8 mouse cellular contexts compared by ENCODE assay signal in the genomic region with DNA sequence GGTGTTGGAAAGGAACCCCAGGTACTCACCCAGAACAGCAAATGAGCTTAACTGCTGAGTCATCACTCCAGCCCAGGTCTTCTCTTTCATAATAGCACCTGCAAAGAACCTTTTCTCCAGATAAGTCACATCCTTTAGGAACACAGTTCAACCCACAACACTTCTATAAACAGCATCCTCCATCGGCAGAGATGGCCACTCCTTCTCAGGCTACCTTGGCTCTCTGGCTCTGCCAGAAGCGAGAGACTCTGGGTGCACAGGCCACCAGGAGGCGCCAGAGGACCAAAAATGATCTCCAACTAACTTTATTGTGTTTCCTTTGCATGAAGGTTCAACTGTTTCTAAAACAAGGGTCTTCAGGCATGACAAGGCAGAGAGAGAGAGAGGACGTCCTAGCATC. TPM values are rescaled to one million over a fixed set of nuclear protein-coding genes. Genes with fewer than 3 reads are reported as not detected.
DNase-seq lines count a peak whose midpoint lies in the region; ATAC-seq and TF ChIP-seq lines count a peak whose summit lies in the region.

No protein-coding gene starts in this region.

- DNase-seq in heart, adult 18-20 months: peak; percentile 70 to 94
- no peak for DNase-seq in heart, adult 11 months
- peak; percentile 77 for DNase-seq in c-Kit-positive CD71-positive TER-119-positive erythroid progenitor cells, embryonic 14.5 days (ENCODE audit: low spot score)
- DNase-seq in forebrain, embryonic 14.5 days (ENCODE audit: low spot score): peak; percentile 91
- DNase-seq in hindbrain, embryonic 14.5 days (ENCODE audit: low spot score): peak; percentile 95
- DNase-seq in left cerebral cortex, adult 2 months (ENCODE audit: extremely low spot score in 1 of 2, low spot score in 2 of 2): peak; percentile 85 to 90
- peak; percentile 93 for DNase-seq in midbrain, embryonic 14.5 days
- peak; percentile 81 to 90 for DNase-seq in spleen, postnatal 10 days (ENCODE audit: low spot score in 2 of 2)

- no peaks in the 10 kb centered on the region for H3K27me3 ChIP-seq in forebrain, embryonic 14.5 days (replicated peaks; ENCODE audit: control insufficient read depth, insufficient read depth, low read length)
- H3K27me3 ChIP-seq in hindbrain, embryonic 14.5 days (ENCODE audit: control insufficient read depth, insufficient read depth, low read length): no peaks in the 10 kb centered on the region; the same call in 1 of the 2 replicates
- H3K27me3 ChIP-seq in midbrain, embryonic 14.5 days (ENCODE audit: control insufficient read depth, insufficient read depth, low read length): no peaks in the 10 kb centered on the region

- no peak overlapping the region for H3K27ac ChIP-seq in forebrain, embryonic 14.5 days (ENCODE audit: low read depth, low read length)
- H3K27ac ChIP-seq in hindbrain, embryonic 14.5 days: no peak overlapping the region
- H3K27ac ChIP-seq in left cerebral cortex, adult 2 months: peak overlapping the region; percentile 38
- no peak overlapping the region for H3K27ac ChIP-seq in midbrain, embryonic 14.5 days (replicated peaks; ENCODE audit: low read depth, low read length)

- intact Hi-C loops in left cerebral cortex, adult 2 months (cut with DNase I): loop anchor here (1.0 to 5.0 kb wide), 3 partner anchors 43 to 557 kb away; no protein-coding TSS in a partner anchor

- no peak overlapping the region for H3K4me2 ChIP-seq in forebrain, embryonic 14.5 days (ENCODE audit: low read length)
- no peak overlapping the region for H3K4me2 ChIP-seq in hindbrain, embryonic 14.5 days (replicated peaks)
- no peak overlapping the region for H3K4me2 ChIP-seq in midbrain, embryonic 14.5 days (ENCODE audit: low read length)

- H3K4me1 ChIP-seq in forebrain, embryonic 14.5 days (ENCODE audit: control insufficient read depth, insufficient read depth, low read length): peaks cover 2% of the 10 kb centered on the region; the same call in 1 of the 2 replicates
- no peaks in the 10 kb centered on the region for H3K4me1 ChIP-seq in hindbrain, embryonic 14.5 days (replicated peaks; ENCODE audit: control insufficient read depth, insufficient read depth, low read length)
- H3K4me1 ChIP-seq in midbrain, embryonic 14.5 days (ENCODE audit: control insufficient read depth, insufficient read depth, low read length): no peaks in the 10 kb centered on the region

- no peak overlapping the region for H3K9ac ChIP-seq in forebrain, embryonic 14.5 days (ENCODE audit: low read length)
- H3K9ac ChIP-seq in hindbrain, embryonic 14.5 days: no peak overlapping the region
- H3K9ac ChIP-seq in midbrain, embryonic 14.5 days (replicated peaks; ENCODE audit: low read length): no peak overlapping the region

- no peaks in the 10 kb centered on the region for H3K36me3 ChIP-seq in forebrain, embryonic 14.5 days (ENCODE audit: control insufficient read depth, insufficient read depth, low read length)
- H3K36me3 ChIP-seq in hindbrain, embryonic 14.5 days (replicated peaks; ENCODE audit: control insufficient read depth, insufficient read depth): no peaks in the 10 kb centered on the region
- H3K36me3 ChIP-seq in midbrain, embryonic 14.5 days (ENCODE audit: control insufficient read depth, insufficient read depth, low read length): no peaks in the 10 kb centered on the region

- peak; percentile 92 for TF ChIP-seq CTCF in left cerebral cortex, adult 2 months (IDR thresholded peaks at IDR 0.05)

- H3K9me3 ChIP-seq in forebrain, embryonic 14.5 days (replicated peaks; ENCODE audit: control insufficient read depth, low read length): no peaks in the 10 kb centered on the region
- H3K9me3 ChIP-seq in hindbrain, embryonic 14.5 days (ENCODE audit: control insufficient read depth, low read length): no peaks in the 10 kb centered on the region
- H3K9me3 ChIP-seq in midbrain, embryonic 14.5 days (ENCODE audit: control insufficient read depth, low read length): no peaks in the 10 kb centered on the region

- peak; percentile 56 for ATAC-seq in forebrain, embryonic 14.5 days
- no peak for ATAC-seq in hindbrain, embryonic 14.5 days (ENCODE audit: low FRiP score)
- ATAC-seq in midbrain, embryonic 14.5 days (ENCODE audit: low FRiP score, low TSS enrichment): no peak

- 0% methylated on average over 4 of the region's 4 CpGs for WGBS in forebrain, embryonic 14.5 days
- WGBS in hindbrain, embryonic 14.5 days: 2% methylated on average over 4 of the region's 4 CpGs
- 0% methylated on average over 4 of the region's 4 CpGs for WGBS in midbrain, embryonic 14.5 days

- no peak overlapping the region for H3K4me3 ChIP-seq in forebrain, embryonic 14.5 days (ENCODE audit: low read depth, low read length)
- H3K4me3 ChIP-seq in hindbrain, embryonic 14.5 days (replicated peaks; ENCODE audit: low read length): no peak overlapping the region
- no peak overlapping the region for H3K4me3 ChIP-seq in left cerebral cortex, adult 2 months
- H3K4me3 ChIP-seq in midbrain, embryonic 14.5 days (replicated peaks; ENCODE audit: low read depth, low read length): no peak overlapping the region

RNA-seq across cellular contexts. Expression of a gene that starts 15.8 kb away (rescaled TPM):
- total RNA-seq in heart, adult 18-20 months (2021): 1 to 10 TPM; 8.6 to 8.9 TPM
- polyA plus RNA-seq in forebrain, embryonic 14.5 days (2014; fragmentation: Nextera tagmentation; extraction: Ambion mirVana): 68.2 and 74.5 TPM in 2 replicates
- 79.1 and 82.7 TPM in 2 replicates for polyA plus RNA-seq in hindbrain, embryonic 14.5 days (2014; fragmentation: Nextera tagmentation; extraction: Ambion mirVana)
- total RNA-seq in left cerebral cortex, adult 2 months (2021): 10 to 100 TPM; 39.8 to 48.9 TPM
- 69.8 and 75.8 TPM in 2 replicates for polyA plus RNA-seq in midbrain, embryonic 14.5 days (2014; fragmentation: Nextera tagmentation; extraction: Ambion mirVana)
